ENCODE assay signal across 18 mouse cellular contexts in genomic region chr8:116065871-116066270, GRCm38 (mm10).
DNase-seq lines count a peak whose midpoint lies in the region; ATAC-seq and TF ChIP-seq lines count a peak whose summit lies in the region.
"Had no signal": no experiment of that assay in that cellular context is flagged by ENCODE, and none has a peak within 500 bp of the region (broad histone marks: within the 10 kb centered on the region; RNA-seq: fewer than 3 reads in every experiment).

No protein-coding gene starts in this region.

- no peaks in the 10 kb centered on the region for H3K36me3 ChIP-seq in heart, adult 2 months (ENCODE audit: control insufficient read depth, insufficient read depth, low read length)
- H3K36me3 ChIP-seq in midbrain, embryonic 11.5 days (ENCODE audit: control insufficient read depth, insufficient read depth, low read length), result no peaks in the 10 kb centered on the region
- H3K36me3 ChIP-seq in midbrain, embryonic 16.5 days (ENCODE audit: control insufficient read depth, insufficient read depth, low read length), result no peaks in the 10 kb centered on the region
- H3K36me3 ChIP-seq: G1E had no signal

- TF ChIP-seq CTCF in gastrocnemius, adult 2 months (IDR thresholded peaks at IDR 0.05), result no peak
- TF ChIP-seq CTCF in heart, adult 2 months (IDR thresholded peaks at IDR 0.05), result no peak

- no peak for ATAC-seq in midbrain, embryonic 11.5 days (ENCODE audit: low FRiP score)
- ATAC-seq in midbrain, embryonic 16.5 days, result no peak
- ATAC-seq: activated CD4-positive, CD25-positive, alpha-beta regulatory T cell, adult 4 months; CD4-positive, CD25-positive, alpha-beta regulatory T cell, adult 4 months; Patski had no signal

- H3K4me3 ChIP-seq in gastrocnemius, adult 2 months, result no peak overlapping the region
- H3K4me3 ChIP-seq in heart, adult 2 months, result no peak overlapping the region
- no peak overlapping the region for H3K4me3 ChIP-seq in midbrain, embryonic 11.5 days (ENCODE audit: low read depth, low read length)
- H3K4me3 ChIP-seq in midbrain, embryonic 16.5 days (ENCODE audit: low read depth, low read length), result no peak overlapping the region

- peak overlapping the region; percentile 3; the same call in 1 of the 2 replicates for H3K27ac ChIP-seq in gastrocnemius, adult 2 months
- no peak overlapping the region for H3K27ac ChIP-seq in heart, adult 2 months
- no peak overlapping the region for H3K27ac ChIP-seq in midbrain, embryonic 11.5 days (ENCODE audit: low read depth, low read length)
- H3K27ac ChIP-seq in midbrain, embryonic 16.5 days (ENCODE audit: low read length), result no peak overlapping the region

- H3K79me2 ChIP-seq in heart, adult 2 months (replicated peaks; ENCODE audit: control insufficient read depth, insufficient read depth, low read length), result no peaks in the 10 kb centered on the region

- WGBS in heart, adult 2 months, result 92% methylated on average over 7 of the region's 7 CpGs
- WGBS in midbrain, embryonic 11.5 days, result 95% methylated on average over 7 of the region's 7 CpGs
- WGBS in midbrain, embryonic 16.5 days, result 89% methylated on average over 7 of the region's 7 CpGs

- no peak overlapping the region for H3K4me2 ChIP-seq in midbrain, embryonic 11.5 days
- H3K4me2 ChIP-seq in midbrain, embryonic 16.5 days (ENCODE audit: low read length), result no peak overlapping the region

- TF ChIP-seq POLR2A in heart, adult 2 months (IDR thresholded peaks at IDR 0.05; ENCODE audit: insufficient read depth, low read depth, low read length), result no peak

- H3K9ac ChIP-seq in heart, adult 2 months (ENCODE audit: low read depth, low read length), result no peak overlapping the region
- no peak overlapping the region for H3K9ac ChIP-seq in midbrain, embryonic 11.5 days (ENCODE audit: low read length)
- H3K9ac ChIP-seq in midbrain, embryonic 16.5 days (ENCODE audit: low read depth, low read length), result no peak overlapping the region

- H3K9me3 ChIP-seq in midbrain, embryonic 11.5 days (ENCODE audit: control insufficient read depth, low read length), result no peaks in the 10 kb centered on the region
- H3K9me3 ChIP-seq in midbrain, embryonic 16.5 days (replicated peaks; ENCODE audit: control insufficient read depth, low read length, poor library complexity, severe bottlenecking), result no peaks in the 10 kb centered on the region

- intact Hi-C loops in gastrocnemius, adult 2 months (cut with DNase I), result no loop called here
- intact Hi-C loops in gastrocnemius, postnatal 36 days (cut with DNase I), result no loop called here
- intact Hi-C loops in heart, adult 2 months (cut with DNase I), result no loop called here

- no peaks in the 10 kb centered on the region for H3K4me1 ChIP-seq in heart, adult 2 months (ENCODE audit: control insufficient read depth, insufficient read depth, low read length)
- no peaks in the 10 kb centered on the region for H3K4me1 ChIP-seq in midbrain, embryonic 11.5 days (ENCODE audit: control insufficient read depth, insufficient read depth, low read length)
- H3K4me1 ChIP-seq in midbrain, embryonic 16.5 days (ENCODE audit: control insufficient read depth, insufficient read depth, low read length), result no peaks in the 10 kb centered on the region

- TF ChIP-seq EP300 in heart, adult 2 months (IDR thresholded peaks at IDR 0.05; ENCODE audit: insufficient read depth, low read depth, low read length), result no peak

- H3K27me3 ChIP-seq in heart, adult 2 months (ENCODE audit: control insufficient read depth, insufficient read depth, low read length), result no peaks in the 10 kb centered on the region
- no peaks in the 10 kb centered on the region for H3K27me3 ChIP-seq in midbrain, embryonic 11.5 days (ENCODE audit: control insufficient read depth, insufficient read depth, low read length)
- H3K27me3 ChIP-seq in midbrain, embryonic 16.5 days (ENCODE audit: control insufficient read depth, insufficient read depth, low read depth, low read length), result no peaks in the 10 kb centered on the region
- H3K27me3 ChIP-seq: Patski had no signal

- DNase-seq in gastrocnemius, adult 2 months, result no peak
- no peak for DNase-seq in gastrocnemius, postnatal 36 days
- DNase-seq in heart, adult 11 months, result peak; percentile 67
- no peak for DNase-seq in heart, adult 2 months
- DNase-seq in midbrain, embryonic 11.5 days (ENCODE audit: low spot score, missing footprints), result peak; percentile 54
- DNase-seq: adrenal gland, adult 2 months; adrenal gland, adult 8-10 months; adrenal gland, postnatal 10 days; adrenal gland, postnatal 14 days; adrenal gland, postnatal 25 days; adrenal gland, postnatal 36 days; B cell, adult 2 months; cerebellum, adult 11 months had no signal

Comparison
In these comparisons a context has a peak if more than half of its experiments do, and no peak if none do; other contexts are left out.
1. DNase-seq: peak in heart, adult 11 months (single experiment) and midbrain, embryonic 11.5 days (single experiment); none in gastrocnemius, adult 2 months (single experiment), gastrocnemius, postnatal 36 days (0 of 2) and heart, adult 2 months (0 of 2).